ENCODE assay signal across 8 mouse cellular contexts in genomic region chr14:103550480-103550879, GRCm38 (mm10). TPM values are rescaled to one million over a fixed set of nuclear protein-coding genes. Genes with fewer than 3 reads are reported as not detected.
DNase-seq lines count a peak whose midpoint lies in the region; TF ChIP-seq lines count a peak whose summit lies in the region.

No protein-coding gene starts in this region.

- peak; percentile 80 for DNase-seq in R1 (ENCODE audit: low read depth, low spot score)
- peak; percentile 86 for DNase-seq in cerebellum, adult 8-10 months
- DNase-seq in frontal cortex, adult 2 months (ENCODE audit: extremely low spot score in 1 of 2, low spot score in 1 of 2), result peak; percentile 67 to 95
- DNase-seq in induced T-regulatory cell, adult 2 months (ENCODE audit: low read depth), result peak; percentile 89
- DNase-seq in left cerebral cortex, adult 2 months (ENCODE audit: extremely low spot score in 1 of 2, low spot score in 2 of 2), result peak; percentile 85 to 90
- peak; percentile 83 for DNase-seq in midbrain, embryonic 10.5 days (ENCODE audit: low spot score)
- DNase-seq in right cerebral cortex, postnatal 4 days, result peak; percentile 94
- DNase-seq in urinary bladder, postnatal 4 days (ENCODE audit: low spot score in 2 of 2), result peak; percentile 28 to 78

- H3K4me1 ChIP-seq in midbrain, embryonic 10.5 days, result peaks cover 8% of the 10 kb centered on the region

- intact Hi-C loops in left cerebral cortex, adult 2 months (cut with DNase I), result loop anchor here (1.0 to 5.0 kb wide), 3 partner anchors 82 to 144 kb away; partner anchors contain the start of gene Slain1

- peak overlapping the region; percentile 44; the same call in 1 of the 2 replicates for H3K27ac ChIP-seq in left cerebral cortex, adult 2 months
- no peak overlapping the region for H3K27ac ChIP-seq in midbrain, embryonic 10.5 days (replicated peaks)

- H3K27me3 ChIP-seq in midbrain, embryonic 10.5 days (ENCODE audit: low read depth, poor library complexity, severe bottlenecking), result no peaks in the 10 kb centered on the region

- H3K36me3 ChIP-seq in midbrain, embryonic 10.5 days, result no peaks in the 10 kb centered on the region

- 16% methylated on average over 8 of the region's 8 CpGs for WGBS in midbrain, embryonic 10.5 days

- H3K4me3 ChIP-seq in left cerebral cortex, adult 2 months, result peak overlapping the region; percentile 17
- H3K4me3 ChIP-seq in midbrain, embryonic 10.5 days, result no peak overlapping the region

- TF ChIP-seq CTCF in left cerebral cortex, adult 2 months (IDR thresholded peaks at IDR 0.05), result peak; percentile 88

- no peaks in the 10 kb centered on the region for H3K9me3 ChIP-seq in midbrain, embryonic 10.5 days (replicated peaks)

RNA-seq across cellular contexts. Expression of gene Scel, which starts 37.3 kb away (rescaled TPM):
- polyA plus RNA-seq in frontal cortex, adult 2 months (2012; rRNA removed), result 1.3 and 1.4 TPM in 2 replicates
- total RNA-seq in left cerebral cortex, adult 2 months (2021), result 1 to 10 TPM in 1 of 2 experiments, under 1 TPM in 1; 0.95 to 1.1 TPM
- polyA plus RNA-seq in midbrain, embryonic 10.5 days (2016; fragmentation: Nextera tagmentation; extraction: Ambion mirVana), result 0.22 and 0.38 TPM in 2 replicates
